In the genomic region with DNA sequence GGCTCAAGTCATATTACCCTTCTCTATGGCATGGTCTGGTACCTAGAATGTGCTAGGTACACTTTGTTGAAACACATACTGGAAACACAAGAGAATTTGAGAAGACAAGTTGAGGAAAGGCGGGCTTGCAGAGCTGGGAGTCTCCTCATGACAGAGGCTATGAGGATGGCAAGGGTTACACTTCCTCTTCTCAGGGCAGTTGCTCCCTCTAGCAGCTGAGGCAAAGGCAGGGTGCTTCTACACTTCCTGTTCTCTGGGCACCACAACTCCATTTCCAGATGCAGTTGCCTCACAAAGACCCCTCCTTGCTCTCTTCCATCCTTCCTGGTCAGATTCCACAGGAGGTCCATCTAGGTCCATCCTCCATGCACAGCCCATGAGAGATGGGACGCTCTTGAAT, we compare ENCODE assay signal across 32 mouse cellular contexts. TPM values are rescaled to one million over a fixed set of nuclear protein-coding genes. Genes with fewer than 3 reads are reported as not detected.
DNase-seq lines count a peak whose midpoint lies in the region; ATAC-seq lines count a peak whose summit lies in the region.
"Had no signal": no experiment of that assay in that cellular context is flagged by ENCODE, and none has a peak within 500 bp of the region (broad histone marks: within the 10 kb centered on the region; RNA-seq: fewer than 3 reads in every experiment).

No protein-coding gene starts in this region.

- ATAC-seq in CD4-positive, CD25-positive, alpha-beta regulatory T cell, adult 4 months, result no peak
- peak; percentile 67 to 82; a peak in 3 of 4 replicates for ATAC-seq in hematopoietic stem cell, adult 5-6 weeks (replicated peaks in 1 of 2; ENCODE audit: insufficient read depth in 1 of 2, low FRiP score in 2 of 2, low TSS enrichment in 1 of 2, low read depth in 1 of 2, poor library complexity in 2 of 2, severe bottlenecking in 2 of 2)
- ATAC-seq: intestine, embryonic 16.5 days had no signal

- DNase-seq in CD4-positive, CD25-positive, alpha-beta regulatory T cell, adult 2 months (ENCODE audit: low read depth, low spot score), result peak; percentile 18
- peak; percentile 16 for DNase-seq in lung, postnatal 36 days
- DNase-seq in lung, postnatal 4 days, result no peak
- peak; percentile 13 for DNase-seq in A20 (ENCODE audit: low read depth, low spot score)
- DNase-seq in embryo, embryonic 9.5 days (ENCODE audit: extremely low spot score), result no peak
- no peak for DNase-seq in left cerebral cortex, adult 9 months (ENCODE audit: low spot score in 2 of 2)
- DNase-seq: cerebellum, adult 18-20 months; heart, adult 11 months; heart, postnatal 36 days; kidney, adult 8-10 months; retina, postnatal 1 day; right cerebral cortex, postnatal 14 days; thymus, adult 2 months had no signal

RNA-seq across cellular contexts. Expression of a gene that starts 37.5 kb away (rescaled TPM):
- under 1 TPM in 1 of 2 experiments, not detected in 1; 0.85 TPM for polyA plus RNA-seq in CD4-positive, CD25-positive, alpha-beta regulatory T cell, adult 4 months (2017; shearing (Covaris generic))
- not detected in 2 replicates for total RNA-seq in hematopoietic stem cell, adult 5-6 weeks (2017)
- total RNA-seq: adrenal gland, adult 18-20 months; adrenal gland, postnatal 25 days; gastrocnemius, postnatal 14 days; layer of hippocampus, adult 8-10 months; layer of hippocampus, postnatal 25 days; left cerebral cortex, postnatal 10 days had no signal
- polyA plus RNA-seq: cortical plate, adult 2 months; embryonic facial prominence, embryonic 10.5 days; embryonic facial prominence, embryonic 15.5 days; heart, embryonic 11.5 days; kidney, postnatal 0 days; limb, embryonic 11.5 days; midbrain, embryonic 11.5 days; midbrain, postnatal 0 days; neural tube, embryonic 15.5 days; small intestine, adult 2 months had no signal

Comparison
In these comparisons a context has a peak if more than half of its experiments do, and no peak if none do; other contexts are left out.
1. DNase-seq: peak in CD4-positive, CD25-positive, alpha-beta regulatory T cell, adult 2 months (single experiment), lung, postnatal 36 days (single experiment) and A20 (single experiment); none in lung, postnatal 4 days (0 of 2), embryo, embryonic 9.5 days (single experiment) and left cerebral cortex, adult 9 months (0 of 2).